Mouse (Mus musculus) spleen, adult 2 months (tissue): ENCODE data around the gene Rab4b. TPM values are rescaled to one million over a fixed set of nuclear protein-coding genes. Genes with fewer than 3 reads are reported as not detected.

Source experiments
- DNase-seq, 2 experiments: peaks; one replicate each; pipeline versions ENCODE4 v3.0.0 to v3.0.0-alpha.2; 2012 to 2021; ENCODE audit warnings: low spot score in 2 of 2, low read depth in 1 of 2
- H3K27ac ChIP-seq: fragments of 200-500 bp; 2 replicates; pipeline ENCODE4 v1.5.1; 2012; ENCODE audit warnings: low read length, inconsistent platforms; ENCODE audit not compliant: insufficient read depth
- H3K27me3 ChIP-seq: fragments of 200-500 bp; 2 replicates; pipeline ENCODE4 v1.6.1; 2012; ENCODE audit warnings: mild to moderate bottlenecking, moderate library complexity, low read length, inconsistent platforms; ENCODE audit not compliant: control insufficient read depth, insufficient read depth
- H3K36me3 ChIP-seq: fragments of 200-500 bp; 2 replicates; pipeline ENCODE4 v1.6.1; 2012; ENCODE audit warnings: mild to moderate bottlenecking, low read length, inconsistent platforms; ENCODE audit not compliant: control insufficient read depth, insufficient read depth
- H3K4me1 ChIP-seq: fragments of 200-500 bp; 2 replicates; pipeline ENCODE4 v1.6.1; 2011; ENCODE audit warnings: inconsistent platforms; ENCODE audit not compliant: control insufficient read depth, insufficient read depth, insufficient read length
- H3K4me3 ChIP-seq: fragments of 200-500 bp; 2 replicates; pipeline ENCODE4 v1.5.1; 2011; ENCODE audit warnings: mild to moderate bottlenecking, inconsistent platforms; ENCODE audit not compliant: insufficient read depth, insufficient read length; ENCODE audit errors: extremely low read depth
- CTCF ChIP-seq: fragments of 200-500 bp; IDR thresholded peaks from 2 replicates; pipeline ENCODE4 v1.5.1; 2011; ENCODE audit warnings: mild to moderate bottlenecking, inconsistent platforms; ENCODE audit not compliant: insufficient read depth, insufficient read length, insufficient replicate concordance; ENCODE audit errors: extremely low read depth
- POLR2A ChIP-seq: fragments of 200-500 bp; IDR thresholded peaks from 2 replicates; pipeline ENCODE4 v1.6.1; 2011; ENCODE audit warnings: low read depth, low read length, inconsistent platforms
- WGBS: fragments of 180-500 bp; shearing (Covaris S2); methylation state at CpG from one replicate; pipeline ENCODE4 v1.1.7; 2018; 5-methylcytosine and 5-hydroxymethylcytosine counted together
- polyA plus RNA-seq: library from polyadenylated mRNA; depleted of rRNA; stranded (reverse); fragments of >200 nt; gene quantifications from 2 replicates; pipeline ENCODE4 v1.2.3, GENCODE M21; 2012

Rab4b gene
- polyA plus RNA-seq, 1 experiment = 78.8 TPM

GRCm38 (mm10) chr7:27174896-27175295, 3.8 kb downstream of the Rab4b start:
- DNase-seq = no peak
- 92% methylated on average over 7 of the region's 7 CpGs for WGBS
- Histone ChIP-seq H3K4me3 (no peak overlapping the region), H3K27me3 (no peaks in the 10 kb centered on the region), H3K27ac (no peak overlapping the region), H3K4me1 (no peaks in the 10 kb centered on the region; the same call in 1 of the 2 replicates), H3K36me3 (peaks cover 34% of the 10 kb centered on the region)
- TF ChIP-seq POLR2A (no peak), CTCF (no peak)

- WGBS = 91% methylated on average over 15 of the region's 15 CpGs
- peaks cover 34% of the 10 kb centered on the region for H3K36me3 ChIP-seq
- no peak overlapping the region for H3K4me3 ChIP-seq
- H3K27me3 ChIP-seq = no peaks in the 10 kb centered on the region
- H3K27ac ChIP-seq = no peak overlapping the region
- H3K4me1 ChIP-seq = no peaks in the 10 kb centered on the region; the same call in 1 of the 2 replicates
- no peak for DNase-seq
- no peak for TF ChIP-seq POLR2A
- no peak for TF ChIP-seq CTCF
These were observed 4.2 kb downstream of the Rab4b start for GRCm38 (mm10) chr7:27174496-27174895.

GRCm38 (mm10) chr7:27170981-27171380, 7.7 kb downstream of the Rab4b start:
- no peaks in the 10 kb centered on the region for H3K27me3 ChIP-seq
- TF ChIP-seq CTCF (no peak), POLR2A (no peak)
- 94% methylated on average over 3 of the region's 3 CpGs for WGBS
- no peak overlapping the region for H3K4me3 ChIP-seq
- peaks cover 34% of the 10 kb centered on the region for H3K36me3 ChIP-seq
- H3K27ac ChIP-seq = no peak overlapping the region
- DNase-seq = no peak
- peaks cover 14% of the 10 kb centered on the region for H3K4me1 ChIP-seq

GRCm38 (mm10) chr7:27168371-27168770, 10.3 kb downstream of the Rab4b start:
- TF ChIP-seq CTCF = no peak
- no peak for TF ChIP-seq POLR2A
- 72% methylated on average over 5 of the region's 5 CpGs for WGBS
- peaks cover 25% of the 10 kb centered on the region for H3K36me3 ChIP-seq
- no peak for DNase-seq
- H3K4me1 ChIP-seq = peaks cover 31% of the 10 kb centered on the region
- no peaks in the 10 kb centered on the region for H3K27me3 ChIP-seq
- no peak overlapping the region for H3K4me3 ChIP-seq
- H3K27ac ChIP-seq = peak overlapping the region; percentile 99

GRCm38 (mm10) chr7:27167475-27168094, 11.1 kb downstream of the Rab4b start:
- H3K36me3 ChIP-seq = peaks cover 19% of the 10 kb centered on the region
- peak overlapping the region; percentile 99 for H3K27ac ChIP-seq
- H3K27me3 ChIP-seq = no peaks in the 10 kb centered on the region
- H3K4me1 ChIP-seq = peaks cover 32% of the 10 kb centered on the region
- TF ChIP-seq CTCF = no peak
- TF ChIP-seq POLR2A = no peak
- peak overlapping the region; percentile 44 for H3K4me3 ChIP-seq
- WGBS = 47% methylated on average over 11 of the region's 11 CpGs
- no peak for DNase-seq

- Histone ChIP-seq H3K36me3 (peaks cover 15% of the 10 kb centered on the region), H3K4me1 (peaks cover 32% of the 10 kb centered on the region), H3K27me3 (no peaks in the 10 kb centered on the region), H3K4me3 (peak within 1 kb of the TSS; percentile 79), H3K27ac (peak within 1 kb of the TSS; percentile 99)
- TF ChIP-seq POLR2A (peak; percentile 43), CTCF (no peak)
- under 1% methylated on average over 61 of the region's 61 CpGs for WGBS
- peak; percentile 91 to 96 for DNase-seq
These were observed 11.9 kb downstream of the Rab4b start, which contains the start of gene Egln2 for GRCm38 (mm10) chr7:27166614-27167474. Egln2 (minus strand) TSS chr7:27166802.
